Mouse (Mus musculus) gastrocnemius, postnatal 10 days (tissue): Measurements from ENCODE around the gene Pip4k2a. TPM values are rescaled to one million over a fixed set of nuclear protein-coding genes. Genes with fewer than 3 reads are reported as not detected.

Experiments used
- DNase-seq: peaks from one replicate; pipeline ENCODE4 v3.0.0; 2021; ENCODE audit warnings: mixed read lengths
- total RNA-seq, 2 experiments: library from RNA; stranded (reverse); gene quantifications; 2 replicates each; pipeline ENCODE4 v1.2.3; 2021

The Pip4k2a gene
- total RNA-seq, 2 experiments from 2014 or later, result 13.6 to 13.8 TPM

DNA sequence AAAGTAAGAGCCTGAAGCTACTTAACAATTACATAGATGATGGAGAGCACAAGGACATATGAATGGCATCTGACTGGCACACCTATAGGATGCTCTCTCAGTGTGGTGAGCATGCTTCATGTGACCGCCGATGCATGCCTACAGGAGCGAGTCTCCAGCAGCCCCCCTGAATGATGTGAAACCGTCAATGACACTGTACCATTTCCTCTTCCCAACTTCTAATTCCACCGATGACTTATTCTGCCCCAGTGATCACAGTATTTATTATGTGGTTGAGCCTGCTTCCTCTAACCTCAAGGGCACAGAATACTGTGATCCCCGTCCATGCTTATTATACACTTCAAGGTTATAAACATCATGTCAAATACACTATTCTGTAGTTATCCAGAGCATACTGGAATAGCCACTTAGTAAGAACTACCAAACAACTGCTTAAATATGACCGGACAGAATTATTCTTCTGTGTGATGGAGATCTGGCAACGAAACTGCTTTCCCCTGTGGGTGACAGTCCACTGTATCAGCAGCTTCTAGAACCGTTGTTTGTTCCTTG is 74.8 kb downstream of the Pip4k2a start:
- no peak for DNase-seq

DNA sequence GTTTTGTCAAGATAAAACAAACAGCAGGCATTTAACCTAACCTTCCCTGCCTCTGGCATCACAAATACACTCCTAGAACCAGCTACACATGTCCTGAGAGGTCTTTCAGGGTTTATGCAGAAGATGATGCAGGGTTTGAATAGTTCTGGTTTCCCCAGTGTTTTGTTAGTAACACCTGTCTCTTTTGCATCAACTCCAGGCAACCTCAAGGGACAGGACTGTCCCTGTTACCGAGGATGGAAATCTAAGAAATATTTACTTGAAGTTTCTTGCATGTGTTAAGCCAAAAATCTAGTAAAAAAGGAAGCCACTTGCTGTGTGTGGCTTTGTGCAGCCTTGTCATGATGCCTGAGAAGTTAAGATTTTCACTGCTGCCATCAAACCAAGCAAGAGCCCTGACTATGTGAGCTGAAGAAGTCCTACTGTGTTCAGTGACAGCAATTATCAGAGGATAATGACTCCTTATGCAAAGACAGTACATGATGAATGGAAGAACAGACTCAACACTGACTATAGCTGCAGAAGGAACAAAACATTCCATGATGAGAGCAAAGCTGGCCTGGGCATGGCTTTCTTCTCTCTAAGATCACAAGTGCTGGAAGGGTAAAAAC is 76.3 kb downstream of the Pip4k2a start:
- no peak for DNase-seq

DNA sequence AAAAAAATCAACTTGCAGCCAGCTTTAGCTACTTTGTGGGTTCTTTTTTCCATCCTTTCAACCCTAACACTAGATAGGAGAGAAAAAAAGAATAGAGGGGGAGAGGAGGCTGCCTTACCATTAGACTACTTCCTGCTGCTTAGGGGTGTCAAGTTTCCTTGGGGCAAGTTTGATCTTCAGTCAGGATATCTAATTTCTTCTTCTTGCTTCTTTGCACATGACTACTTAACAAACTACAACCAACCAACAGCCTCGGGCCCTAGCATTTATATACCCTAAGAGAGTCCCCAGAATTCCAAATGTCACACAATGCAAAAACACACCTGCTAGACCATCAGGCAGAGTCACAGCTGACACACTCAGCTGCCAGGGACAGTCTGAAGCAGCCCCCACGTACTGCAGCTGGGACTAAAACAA is 77.5 kb downstream of the Pip4k2a start:
- DNase-seq, result no peak

DNA sequence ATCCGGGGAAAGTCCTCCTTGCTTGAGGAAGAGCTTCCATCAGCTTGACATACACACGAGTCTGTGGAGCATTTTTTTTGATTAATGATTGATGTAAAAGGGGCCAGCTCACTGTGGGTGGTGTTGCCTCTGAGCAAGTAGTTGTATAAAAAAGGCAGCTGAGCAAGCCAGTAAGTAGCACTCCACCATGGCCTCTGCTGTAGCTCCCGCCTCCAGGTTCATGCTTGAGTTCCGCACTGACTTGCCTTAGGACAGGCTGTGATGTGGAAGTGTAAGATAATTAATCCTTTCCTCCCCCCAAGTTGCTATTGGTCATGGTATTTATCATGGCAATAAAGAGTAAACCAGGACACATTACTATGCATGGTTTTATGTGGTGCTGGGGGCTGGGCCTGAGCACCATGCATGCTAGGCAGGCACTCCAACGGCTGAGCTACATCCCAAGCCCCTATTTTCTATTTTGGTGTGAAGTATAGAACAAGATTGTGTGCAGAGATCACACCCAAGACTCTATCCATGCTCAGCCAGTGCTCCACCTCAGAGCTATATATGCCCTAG is 78.0 kb downstream of the Pip4k2a start:
- no peak for DNase-seq

DNA sequence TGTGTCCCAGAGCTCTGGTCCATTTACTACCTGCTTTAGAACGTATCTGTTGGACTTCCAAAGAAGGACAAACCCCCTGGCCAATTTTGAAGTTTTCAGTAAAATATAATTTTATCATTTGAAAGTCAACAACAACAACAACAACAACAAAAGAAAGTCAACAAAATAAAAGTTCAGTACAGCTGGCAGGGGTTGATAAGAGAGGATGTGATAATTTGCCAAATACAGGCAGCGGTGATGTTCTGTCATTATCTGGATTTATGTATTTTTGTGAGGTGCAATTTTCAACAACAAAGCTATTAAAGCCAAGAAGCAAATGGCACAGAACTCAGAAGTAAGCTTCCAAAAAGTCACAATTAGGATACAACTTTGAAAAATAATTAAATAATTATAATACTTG is 80.1 kb downstream of the Pip4k2a start:
- DNase-seq, result no peak

DNA sequence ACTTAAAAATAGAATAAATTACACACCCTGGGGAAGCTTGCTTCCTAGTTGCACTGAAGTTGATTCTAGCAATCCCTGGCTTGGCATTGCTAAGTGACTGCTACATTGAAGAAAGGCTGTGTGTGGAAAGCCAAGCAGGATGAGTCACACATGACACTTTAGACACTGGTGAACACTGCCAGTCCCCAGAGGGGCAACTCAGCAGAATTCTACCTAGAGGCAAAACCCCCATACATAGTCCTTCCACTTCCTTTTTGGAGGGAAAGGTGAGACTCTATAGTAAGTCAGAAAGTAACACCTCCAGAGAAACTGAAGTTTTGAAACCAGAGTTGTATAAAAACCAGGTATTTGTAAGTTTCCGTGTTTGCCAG is 80.6 kb downstream of the Pip4k2a start:
- DNase-seq, result no peak

DNA sequence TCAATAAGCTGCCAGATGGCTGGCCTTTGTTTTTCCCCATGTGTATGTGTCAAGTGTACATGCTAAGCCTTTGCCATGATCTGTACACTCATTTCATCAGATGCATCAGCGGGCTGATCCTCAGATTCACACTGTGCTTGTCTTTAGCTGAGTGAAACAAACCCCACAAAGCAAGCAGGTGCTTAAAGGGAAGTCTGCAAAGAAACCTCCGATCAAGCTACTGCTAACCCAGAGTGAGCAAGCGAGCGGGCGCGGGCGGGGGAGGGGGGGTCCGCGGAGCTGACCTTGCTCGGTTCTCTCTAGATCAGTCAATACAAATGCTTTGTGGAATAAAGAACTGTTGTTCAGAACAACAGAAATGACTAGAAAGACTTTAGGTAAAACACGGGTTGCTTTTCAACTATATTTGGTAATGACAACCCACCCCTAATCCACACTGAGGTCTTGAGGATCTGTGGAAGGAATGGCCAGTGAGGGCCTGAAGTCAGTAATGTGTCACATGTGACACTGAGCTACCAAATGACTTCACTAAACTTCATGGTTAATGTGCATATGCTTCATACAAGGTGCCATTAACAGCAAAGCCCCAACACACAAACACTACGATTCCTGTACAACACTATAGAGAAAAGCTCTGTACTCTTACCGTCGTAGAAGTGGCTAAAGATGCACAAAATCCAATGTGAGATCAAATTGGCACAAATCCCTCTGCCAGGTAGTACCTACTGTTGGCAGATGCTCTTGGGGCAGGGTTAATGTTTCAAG is 81.1 kb downstream of the Pip4k2a start:
- no peak for DNase-seq

DNA sequence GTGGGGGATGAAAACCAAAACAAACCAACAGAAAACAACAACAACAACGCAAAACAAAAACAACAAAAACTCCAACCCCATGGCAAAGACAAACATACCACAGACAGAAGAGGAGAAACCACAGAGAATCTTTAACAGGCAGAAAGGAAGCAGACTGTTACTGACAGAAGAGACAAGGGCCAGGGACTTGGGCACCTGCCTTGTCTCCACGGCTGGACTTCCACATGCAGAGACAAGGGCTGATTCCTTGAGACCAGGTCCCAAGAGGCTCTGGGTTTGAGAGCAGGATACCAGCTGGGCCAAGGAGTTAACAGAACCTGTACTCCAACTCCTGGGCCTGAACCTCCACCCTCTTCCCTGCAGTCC is 81.9 kb downstream of the Pip4k2a start:
- DNase-seq, result no peak

DNA sequence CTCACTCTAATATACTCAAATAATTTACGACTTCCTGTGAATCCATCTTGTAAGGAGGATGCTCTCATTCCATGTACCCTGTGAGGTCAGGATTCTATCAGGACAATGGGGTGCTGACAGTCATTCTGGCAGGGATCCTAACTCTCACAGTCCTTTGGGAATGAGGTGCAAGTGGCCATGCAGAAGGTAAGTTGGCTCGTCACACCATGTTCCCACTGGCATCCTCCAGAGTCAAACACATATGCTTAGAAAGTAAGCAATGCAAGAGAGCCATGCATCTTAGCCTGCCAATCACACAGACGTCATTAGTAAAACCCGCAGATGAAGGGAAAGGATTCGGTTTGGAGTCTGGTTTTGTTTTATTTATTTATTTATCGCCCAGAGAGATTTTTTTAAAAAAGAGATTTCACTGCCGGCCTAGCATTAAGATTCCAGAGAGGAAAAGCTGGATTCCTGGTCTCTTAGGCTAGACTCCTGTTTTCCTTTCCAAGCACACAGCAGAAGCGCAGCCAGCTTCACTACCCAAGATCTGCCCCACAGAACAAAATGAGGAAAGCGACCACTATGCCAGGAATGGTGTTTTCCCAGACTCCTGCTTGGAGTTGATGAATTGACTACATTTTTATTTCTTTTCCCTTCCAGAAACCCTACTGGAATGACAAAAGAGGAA is 82.4 kb downstream of the Pip4k2a start:
- DNase-seq, result no peak

DNA sequence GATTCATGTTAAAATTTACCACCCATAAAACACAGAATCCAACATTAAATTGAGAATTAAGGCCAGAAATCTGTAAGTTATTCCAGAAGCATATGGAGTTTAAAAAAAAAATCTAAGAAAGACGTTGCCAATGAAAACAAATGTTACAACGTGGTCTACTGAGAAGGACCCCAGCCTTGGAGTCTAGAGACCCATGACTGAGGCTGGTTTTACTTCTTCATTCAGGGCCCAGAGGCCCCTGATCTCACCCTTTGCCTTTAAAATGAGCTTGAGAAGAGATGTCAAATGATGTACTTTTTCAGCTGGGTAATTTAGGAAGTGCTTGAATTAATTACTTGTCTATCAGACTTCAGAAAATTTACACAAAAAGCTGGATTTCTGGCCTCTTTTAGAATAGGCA is 83.2 kb downstream of the Pip4k2a start:
- DNase-seq, result no peak

DNA sequence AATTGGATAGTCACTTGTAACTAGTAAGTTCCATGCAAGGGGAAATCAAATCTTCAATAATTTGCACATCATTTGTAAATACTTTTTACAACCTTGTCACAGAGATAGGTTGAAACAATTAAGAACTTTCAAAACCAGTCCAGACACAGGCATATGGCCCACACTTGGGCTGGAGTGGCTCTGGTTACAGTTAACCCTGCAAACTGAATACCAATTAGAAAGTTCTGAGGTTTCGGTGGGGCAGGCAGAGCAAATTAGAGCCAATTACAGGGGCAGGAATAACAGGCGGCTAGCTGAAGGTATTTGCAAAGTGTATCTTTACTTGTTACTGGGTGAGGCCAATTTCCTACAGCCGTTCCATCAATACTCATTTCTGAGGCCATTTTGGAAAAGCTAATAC is 84.3 kb downstream of the Pip4k2a start:
- no peak for DNase-seq

DNA sequence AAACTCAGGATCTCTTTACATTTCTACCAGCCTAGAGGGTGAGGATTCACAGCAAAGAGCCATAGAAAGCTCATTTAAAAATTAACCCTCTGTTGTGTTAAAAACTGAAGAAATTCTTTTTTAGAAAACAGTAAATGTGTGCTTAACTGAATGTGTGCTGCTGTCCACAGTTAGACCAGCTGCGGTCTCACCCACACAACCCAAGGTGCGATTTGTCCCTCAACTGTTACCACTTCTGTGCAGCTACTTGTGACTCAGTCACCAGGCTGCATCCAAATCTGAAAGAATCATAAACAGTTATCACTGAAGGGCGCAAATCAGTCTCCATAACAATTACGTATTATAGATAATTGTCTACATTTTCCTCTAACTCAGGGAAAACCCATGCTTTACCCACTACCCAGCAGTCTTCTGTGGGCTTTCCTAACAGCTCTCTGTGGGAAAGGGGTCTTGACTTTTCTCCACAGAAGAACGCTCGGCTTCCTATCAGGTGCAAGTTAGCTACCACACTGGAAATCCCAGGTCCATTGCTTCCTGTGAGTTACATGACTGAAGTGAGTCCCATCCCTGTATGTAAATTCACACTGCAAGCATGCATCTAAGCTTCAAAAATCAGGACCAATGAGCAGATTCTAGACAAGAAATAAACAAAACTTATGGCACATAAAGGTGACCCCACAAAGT is 86.5 kb downstream of the Pip4k2a start:
- DNase-seq, result no peak

DNA sequence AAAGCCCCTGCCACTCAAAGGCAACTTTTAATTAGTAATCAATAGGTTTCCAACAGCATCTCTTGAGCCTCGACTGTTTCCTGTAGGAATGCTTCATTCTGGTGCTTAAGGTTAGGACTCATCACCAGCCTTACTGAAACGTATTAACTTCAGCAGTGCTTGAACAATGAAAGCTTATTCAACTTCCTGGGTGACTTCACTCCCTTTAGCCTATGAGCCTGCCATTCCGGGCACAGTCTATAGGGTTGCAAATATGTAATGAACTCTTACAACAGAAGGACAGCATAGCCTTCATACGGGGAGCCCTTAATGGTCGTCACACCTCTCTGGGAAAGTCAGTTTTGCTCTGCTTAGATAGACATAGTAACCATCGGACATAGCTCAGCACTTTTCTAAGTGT is 87.7 kb downstream of the Pip4k2a start:
- DNase-seq, result no peak

DNA sequence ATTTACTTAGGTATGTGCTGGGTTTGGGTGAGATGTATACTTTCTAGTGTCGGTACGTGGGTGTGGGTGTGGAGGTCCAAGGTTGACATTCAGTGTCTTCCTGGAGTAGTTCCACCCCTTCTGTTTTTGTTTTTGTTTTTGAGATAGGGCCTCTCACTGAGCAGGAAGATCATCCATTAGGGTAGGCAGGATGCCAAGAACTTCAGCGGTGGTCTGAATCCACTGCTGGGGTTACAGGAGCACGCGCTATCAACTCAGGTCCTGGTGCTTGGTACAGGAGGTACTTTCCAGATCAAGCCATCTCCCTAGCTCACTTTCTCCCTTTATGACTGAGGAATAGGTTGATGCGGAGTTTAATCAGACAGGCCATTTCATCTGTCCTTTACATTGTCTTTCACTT is 88.2 kb downstream of the Pip4k2a start:
- DNase-seq, result no peak

DNA sequence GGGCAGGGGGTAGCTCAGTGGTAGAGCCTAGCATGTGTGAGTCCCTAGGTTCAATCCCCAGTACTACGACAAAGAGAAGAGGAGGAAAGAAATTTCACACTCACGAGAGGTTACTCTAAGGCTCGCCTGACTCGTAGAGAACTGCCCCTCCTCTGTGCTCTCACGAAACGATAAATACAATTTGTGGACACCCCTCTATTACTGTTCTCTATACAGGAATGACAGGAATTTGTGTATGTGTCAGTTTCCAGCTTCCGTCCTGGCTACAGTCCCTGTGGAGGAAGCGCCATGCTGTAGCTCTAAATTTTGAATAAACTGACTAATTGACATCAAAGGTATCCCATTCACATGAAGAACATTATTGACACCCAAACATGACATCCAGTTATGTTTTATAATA is 90.7 kb downstream of the Pip4k2a start:
- DNase-seq, result no peak

DNA sequence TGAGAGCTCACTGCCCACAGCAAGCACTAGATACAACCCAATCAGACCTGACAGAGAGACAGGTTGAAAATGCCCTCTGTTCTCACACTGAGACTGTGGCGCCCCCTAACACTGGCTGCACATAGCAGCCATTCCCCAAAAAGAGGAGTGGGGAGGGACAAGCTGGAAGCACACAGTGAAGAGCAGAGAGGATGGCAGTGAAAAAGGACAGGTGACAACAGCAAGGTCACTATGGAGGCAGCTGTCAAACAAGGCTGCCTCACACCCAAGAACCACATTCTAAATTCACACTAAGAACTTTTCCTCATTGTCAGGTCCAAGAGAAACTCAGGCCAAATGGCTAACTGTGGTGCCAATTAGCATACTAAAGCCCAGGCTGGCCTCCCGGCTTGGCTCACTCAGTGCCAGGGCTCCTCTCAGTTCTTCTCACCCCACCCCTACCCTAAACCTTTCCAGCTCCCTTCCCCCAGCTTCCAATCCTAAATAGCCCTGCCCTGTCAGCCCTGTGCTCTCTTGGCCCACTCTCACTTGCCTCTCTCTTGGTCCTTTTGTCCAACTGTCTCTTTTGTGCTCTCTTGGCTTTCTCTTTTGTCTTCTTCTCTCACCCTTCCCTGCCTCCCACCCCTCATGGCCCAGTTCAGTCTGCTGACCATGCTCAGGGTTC is 91.4 kb downstream of the Pip4k2a start:
- DNase-seq, result no peak

DNA sequence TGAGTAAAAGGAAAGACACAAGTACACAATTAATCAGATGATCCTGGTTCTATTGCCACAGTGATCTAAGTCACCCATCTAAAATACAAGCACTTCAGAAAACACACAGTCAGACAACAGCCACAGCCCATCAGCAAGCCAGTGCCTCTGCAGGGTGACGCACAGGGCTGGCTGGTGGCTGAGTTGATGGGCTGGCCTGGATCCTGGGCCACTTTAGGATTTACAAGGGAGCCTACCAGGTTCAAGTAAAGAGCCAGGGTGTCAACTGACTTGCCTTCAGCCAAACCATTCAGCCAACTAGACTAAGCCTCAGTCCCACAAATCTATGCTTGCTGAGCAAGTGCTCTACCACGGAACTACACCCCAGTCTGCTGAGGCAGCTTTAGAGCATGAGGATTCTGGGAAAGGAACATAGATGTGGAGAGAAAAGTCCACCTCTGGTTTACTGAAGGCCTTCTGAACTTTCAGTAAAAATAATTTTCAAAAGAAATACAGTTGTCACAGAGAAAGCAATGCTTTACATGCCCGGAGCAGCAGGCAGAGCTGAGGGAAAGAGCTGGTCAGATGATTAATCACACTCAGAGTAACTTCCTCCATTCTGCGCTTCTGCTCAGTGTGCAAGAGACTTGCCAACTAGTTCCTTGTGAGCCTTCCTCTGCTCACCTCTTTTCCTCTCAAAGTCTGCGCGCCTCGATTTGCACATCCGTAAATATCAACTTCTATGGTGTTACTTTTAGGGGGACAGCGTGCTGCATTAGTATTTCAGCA is 94.4 kb downstream of the Pip4k2a start:
- DNase-seq, result no peak

DNA sequence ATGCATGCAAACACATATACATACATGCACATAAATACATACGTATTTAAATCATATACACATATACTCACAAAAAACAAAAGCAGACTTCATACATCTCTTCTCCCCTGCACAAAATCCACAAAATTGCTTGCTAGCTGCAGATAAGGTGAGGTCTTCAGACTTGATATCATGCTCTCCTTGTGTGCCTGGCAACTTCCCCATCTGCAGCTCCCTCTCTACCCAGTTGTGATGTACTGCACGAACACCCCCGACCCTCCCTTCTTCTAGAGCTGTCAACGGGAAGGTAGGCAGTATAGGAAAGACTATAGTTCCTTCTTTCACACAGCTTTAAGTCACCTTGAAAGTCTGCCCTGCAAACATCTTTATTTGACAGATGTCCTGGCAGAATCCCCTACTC is 96.8 kb downstream of the Pip4k2a start:
- no peak for DNase-seq

DNA sequence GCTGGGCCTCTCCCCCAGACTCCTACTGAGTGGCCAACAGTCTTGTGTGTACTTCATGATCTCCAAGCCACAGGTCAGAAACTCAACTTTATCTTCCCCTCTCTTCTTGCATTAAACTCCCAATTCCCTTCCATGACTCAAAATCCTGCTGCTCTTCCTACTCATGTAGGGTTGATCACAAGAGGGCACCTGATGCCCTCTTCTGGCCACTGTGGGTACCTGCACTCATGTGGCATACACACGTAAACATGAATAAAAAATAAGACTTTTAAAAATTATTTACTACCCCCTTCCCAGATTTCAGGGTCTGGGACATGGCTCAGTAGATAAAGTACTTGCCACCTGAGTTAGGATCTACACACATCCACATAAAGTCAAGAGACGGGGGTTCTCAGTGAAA is 97.3 kb downstream of the Pip4k2a start:
- DNase-seq, result no peak

DNA sequence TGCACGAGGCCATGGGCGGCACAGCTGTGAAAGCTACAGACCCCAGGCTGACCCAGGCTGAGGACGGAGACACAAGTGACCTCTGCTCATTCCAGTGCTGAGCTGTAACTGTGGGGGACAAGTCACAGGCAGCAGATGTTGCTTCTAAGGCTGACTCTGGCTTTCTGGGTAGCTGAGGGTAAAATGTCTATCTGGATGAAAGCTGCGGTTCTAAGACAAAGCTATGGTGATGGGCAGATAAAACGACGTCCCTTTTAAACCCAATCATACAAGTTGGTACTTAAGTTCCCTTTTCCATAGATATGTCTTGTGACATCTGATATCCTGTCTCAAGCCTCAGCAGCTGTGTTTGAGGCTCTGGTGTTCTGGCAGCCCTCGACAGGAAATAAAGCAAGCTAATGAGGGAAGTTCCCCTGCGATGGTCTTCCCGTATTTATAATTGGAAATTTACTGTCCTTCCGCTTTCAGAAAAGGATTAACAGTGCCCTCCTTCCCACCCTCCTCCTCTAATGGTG is 100.1 kb downstream of the Pip4k2a start:
- DNase-seq, result no peak

DNA sequence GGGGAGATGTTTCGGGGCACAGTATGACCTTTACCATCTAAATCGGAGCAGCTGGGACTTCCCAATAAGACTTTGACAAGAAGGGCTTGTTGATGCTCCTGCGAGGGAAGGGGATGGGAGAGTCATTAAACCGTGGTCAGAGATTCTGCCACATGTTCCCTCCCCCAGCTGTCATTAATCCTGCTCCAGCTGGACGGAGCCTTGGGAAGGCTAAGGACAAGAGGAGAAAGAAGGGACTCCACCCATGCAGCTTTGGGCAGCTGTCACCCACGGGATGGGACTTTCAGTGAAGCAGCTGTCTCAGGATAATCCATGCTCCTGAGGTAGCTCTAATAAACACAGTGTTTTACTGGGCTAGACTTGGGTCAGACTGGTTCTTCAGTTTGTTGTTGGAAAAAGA is 101.9 kb downstream of the Pip4k2a start:
- no peak for DNase-seq
